Mouse (Mus musculus) heart, postnatal 0 days (tissue): Measurements from ENCODE around the gene Slc1a3. TPM values are rescaled to one million over a fixed set of nuclear protein-coding genes. Genes with fewer than 3 reads are reported as not detected.

Source experiments
- ATAC-seq: fragments of 200-750 bp; cut with Nextera tagmentation; 2 replicates; pipeline ENCODE4 v1.8.0; 2017; ENCODE audit warnings: low read depth, moderate number of reproducible peaks, moderate library complexity; ENCODE audit not compliant: insufficient read depth
- DNase-seq: peaks from one replicate; pipeline ENCODE4 v3.0.0-alpha.2; 2016; ENCODE audit warnings: low spot score
- H3K27ac ChIP-seq: fragments of 300-500 bp; sonication (generic); 2 replicates; pipeline ENCODE4 v1.5.1; 2014; ENCODE audit warnings: low read depth, mild to moderate bottlenecking
- H3K27me3 ChIP-seq: fragments of 300-500 bp; sonication (generic); 2 replicates; pipeline ENCODE4 v1.6.1; 2014; ENCODE audit warnings: low read length, mixed read lengths; ENCODE audit not compliant: control insufficient read depth, insufficient read depth
- H3K36me3 ChIP-seq: fragments of 300-500 bp; sonication (generic); replicated peaks from 2 replicates; pipeline ENCODE4 v1.6.1; 2014; ENCODE audit warnings: low read length, mixed read lengths; ENCODE audit not compliant: control insufficient read depth, insufficient read depth
- H3K4me1 ChIP-seq: fragments of 300-500 bp; sonication (generic); 2 replicates; pipeline ENCODE4 v1.6.1; 2014; ENCODE audit warnings: antibody characterized with exemption; ENCODE audit not compliant: control insufficient read depth, insufficient read depth
- H3K4me2 ChIP-seq: fragments of 300-500 bp; sonication (generic); 2 replicates; pipeline ENCODE4 v1.6.1; 2014; ENCODE audit warnings: low read depth, mild to moderate bottlenecking, low read length, moderate library complexity
- H3K4me3 ChIP-seq: fragments of 300-500 bp; sonication (generic); 2 replicates; pipeline ENCODE4 v1.5.1; 2014; ENCODE audit warnings: low read depth, low read length
- H3K9ac ChIP-seq: fragments of 300-500 bp; sonication (generic); replicated peaks from 2 replicates; pipeline ENCODE4 v1.6.1; 2014; ENCODE audit warnings: low read depth, low read length, mixed read lengths
- H3K9me3 ChIP-seq: fragments of 300-500 bp; sonication (generic); replicated peaks from 2 replicates; pipeline ENCODE4 v1.6.1; 2016; ENCODE audit warnings: low read length; ENCODE audit not compliant: control insufficient read depth
- CTCF ChIP-seq: IDR thresholded peaks from 2 replicates; pipeline ENCODE4 v1.5.1; 2016; ENCODE audit warnings: antibody characterized with exemption, control low read depth, low read depth
- EP300 ChIP-seq: IDR thresholded peaks from 2 replicates; pipeline ENCODE4 v1.6.1; 2016; ENCODE audit warnings: antibody characterized with exemption, low read depth
- WGBS: fragments of 180-500 bp; shearing (Covaris S2); extraction: QIAGEN DNeasy Blood & Tissue Kit; methylation state at CpG from one replicate; pipeline ENCODE4 v1.1.7; 2014; 5-methylcytosine and 5-hydroxymethylcytosine counted together
- polyA plus RNA-seq: library from polyadenylated mRNA; unstranded; fragments of >200 nt; fragmentation: Nextera tagmentation; extraction: Ambion mirVana; gene quantifications from 2 replicates; pipeline ENCODE4 v1.2.1, GENCODE M21; 2015
- total RNA-seq: library from RNA; depleted of rRNA; stranded (reverse); fragments of >200 nt; gene quantifications from 2 replicates; pipeline ENCODE4 v1.2.3, GENCODE M21; 2014; ENCODE audit warnings: low replicate concordance

Gene Slc1a3
- total and polyA plus RNA-seq, 2 experiments from 2014 or later, result 1.3 to 1.8 TPM

GRCm38 (mm10) chr15:8722386-8723100, 12.0 kb upstream of the Slc1a3 start:
- DNase-seq (no peak), ATAC-seq (no peak)
- no peaks in the 10 kb centered on the region for H3K9me3 ChIP-seq
- H3K36me3 ChIP-seq, result no peaks in the 10 kb centered on the region
- no peak overlapping the region for H3K4me2 ChIP-seq
- no peak overlapping the region for H3K9ac ChIP-seq
- no peaks in the 10 kb centered on the region for H3K4me1 ChIP-seq
- no peak overlapping the region for H3K4me3 ChIP-seq
- WGBS, result 54% methylated on average over 14 of the region's 14 CpGs
- no peak for TF ChIP-seq EP300
- no peak for TF ChIP-seq CTCF
- no peak overlapping the region for H3K27ac ChIP-seq
- no peaks in the 10 kb centered on the region for H3K27me3 ChIP-seq

GRCm38 (mm10) chr15:8721746-8722145, 11.2 kb upstream of the Slc1a3 start:
- Histone ChIP-seq H3K27me3 (no peaks in the 10 kb centered on the region), H3K36me3 (no peaks in the 10 kb centered on the region), H3K27ac (no peak overlapping the region), H3K4me1 (no peaks in the 10 kb centered on the region), H3K9me3 (no peaks in the 10 kb centered on the region), H3K4me3 (no peak overlapping the region), H3K4me2 (no peak overlapping the region), H3K9ac (no peak overlapping the region)
- ATAC-seq (no peak), DNase-seq (no peak)
- WGBS, result 98% methylated on average over 3 of the region's 3 CpGs
- TF ChIP-seq EP300 (no peak), CTCF (no peak)

GRCm38 (mm10) chr15:8721005-8721404, 10.4 kb upstream of the Slc1a3 start:
- WGBS, result 75% methylated on average over 3 of the region's 3 CpGs
- no peak overlapping the region for H3K4me2 ChIP-seq
- ATAC-seq, result no peak
- no peaks in the 10 kb centered on the region for H3K27me3 ChIP-seq
- DNase-seq, result no peak
- H3K9me3 ChIP-seq, result no peaks in the 10 kb centered on the region
- no peaks in the 10 kb centered on the region for H3K36me3 ChIP-seq
- no peaks in the 10 kb centered on the region for H3K4me1 ChIP-seq
- H3K9ac ChIP-seq, result no peak overlapping the region
- TF ChIP-seq CTCF (no peak), EP300 (no peak)
- no peak overlapping the region for H3K27ac ChIP-seq
- no peak overlapping the region for H3K4me3 ChIP-seq

GRCm38 (mm10) chr15:8718496-8718895, 7.9 kb upstream of the Slc1a3 start:
- TF ChIP-seq EP300, result no peak
- no peak for TF ChIP-seq CTCF
- H3K9ac ChIP-seq, result no peak overlapping the region
- no peaks in the 10 kb centered on the region for H3K36me3 ChIP-seq
- H3K27ac ChIP-seq, result no peak overlapping the region
- 70% methylated on average over 3 of the region's 3 CpGs for WGBS
- DNase-seq, result no peak
- H3K27me3 ChIP-seq, result no peaks in the 10 kb centered on the region
- H3K4me1 ChIP-seq, result no peaks in the 10 kb centered on the region
- H3K4me3 ChIP-seq, result no peak overlapping the region
- H3K4me2 ChIP-seq, result no peak overlapping the region
- H3K9me3 ChIP-seq, result no peaks in the 10 kb centered on the region
- no peak for ATAC-seq

DNA sequence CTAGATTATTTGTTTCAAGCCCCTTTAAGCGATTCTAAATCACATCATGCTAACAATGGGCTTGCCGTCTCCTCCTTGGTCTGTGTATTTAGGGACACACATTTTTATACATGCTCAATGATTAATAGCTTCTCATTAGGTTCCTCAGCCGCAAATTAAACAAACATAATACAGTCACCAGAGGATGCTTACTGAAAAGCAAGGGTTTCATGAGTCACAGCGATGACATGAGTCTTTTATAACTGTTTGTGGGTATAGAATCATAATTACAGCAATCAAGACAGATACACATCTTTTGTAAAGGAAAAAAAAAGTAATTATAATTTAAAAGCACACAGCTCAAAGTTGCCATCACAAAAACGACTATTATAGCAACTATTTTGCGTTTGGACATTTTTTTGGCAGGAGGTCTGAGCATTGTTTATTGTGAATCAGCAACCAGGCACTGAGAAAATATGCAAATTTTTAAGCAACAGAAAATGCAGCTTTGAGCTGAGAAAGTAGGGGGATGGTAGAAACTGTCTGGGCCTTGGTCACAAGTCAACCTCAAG, 6.5 kb upstream of the Slc1a3 start:
- no peaks in the 10 kb centered on the region for H3K9me3 ChIP-seq
- H3K4me2 ChIP-seq, result no peak overlapping the region
- H3K36me3 ChIP-seq, result no peaks in the 10 kb centered on the region
- WGBS, result 56% methylated on average over 6 of the region's 6 CpGs
- no peaks in the 10 kb centered on the region for H3K4me1 ChIP-seq
- H3K27ac ChIP-seq, result no peak overlapping the region
- TF ChIP-seq CTCF, result no peak
- TF ChIP-seq EP300, result no peak
- H3K4me3 ChIP-seq, result no peak overlapping the region
- ATAC-seq (no peak), DNase-seq (no peak)
- H3K9ac ChIP-seq, result no peak overlapping the region
- no peaks in the 10 kb centered on the region for H3K27me3 ChIP-seq
